Mouse (Mus musculus): Measurements from ENCODE around the gene Car3. TPM values are rescaled to one million over a fixed set of nuclear protein-coding genes. Genes with fewer than 3 reads are reported as not detected.

Gene Car3
- total and polyA plus RNA-seq, 2 experiments from 2014 or later = 2.7 to 13.2 TPM

- Histone ChIP-seq H3K4me2 (ENCODE audit: low read depth, low read length) (no peak overlapping the region), H3K4me3 (ENCODE audit: low read depth, low read length) (no peak overlapping the region), H3K27ac (ENCODE audit: low read depth) (no peak overlapping the region), H3K36me3 (replicated peaks; ENCODE audit: control insufficient read depth, insufficient read depth, low read length) (no peaks in the 10 kb centered on the region), H3K9ac (replicated peaks; ENCODE audit: low read depth, low read length) (no peak overlapping the region), H3K9me3 (replicated peaks; ENCODE audit: control insufficient read depth, low read length) (no peaks in the 10 kb centered on the region), H3K4me1 (ENCODE audit: control insufficient read depth, insufficient read depth) (no peaks in the 10 kb centered on the region), H3K27me3 (ENCODE audit: control insufficient read depth, insufficient read depth, low read length) (no peaks in the 10 kb centered on the region)
- DNase-seq (ENCODE audit: low spot score) (no peak), ATAC-seq (ENCODE audit: insufficient read depth, low read depth) (no peak)
- TF ChIP-seq CTCF (IDR thresholded peaks at IDR 0.05; ENCODE audit: low read depth) (no peak), EP300 (IDR thresholded peaks at IDR 0.05; ENCODE audit: low read depth) (no peak)
Observed at GRCm38 (mm10) chr3:14832766-14833165, 30.5 kb upstream of the Car3 start.

- no peak for ATAC-seq (ENCODE audit: insufficient read depth, low read depth)
- Histone ChIP-seq H3K4me1 (ENCODE audit: control insufficient read depth, insufficient read depth) (no peaks in the 10 kb centered on the region), H3K36me3 (replicated peaks; ENCODE audit: control insufficient read depth, insufficient read depth, low read length) (no peaks in the 10 kb centered on the region), H3K4me3 (ENCODE audit: low read depth, low read length) (no peak overlapping the region), H3K27me3 (ENCODE audit: control insufficient read depth, insufficient read depth, low read length) (no peaks in the 10 kb centered on the region), H3K9me3 (replicated peaks; ENCODE audit: control insufficient read depth, low read length) (no peaks in the 10 kb centered on the region), H3K9ac (replicated peaks; ENCODE audit: low read depth, low read length) (no peak overlapping the region), H3K4me2 (ENCODE audit: low read depth, low read length) (no peak overlapping the region), H3K27ac (ENCODE audit: low read depth) (no peak overlapping the region)
- TF ChIP-seq CTCF (IDR thresholded peaks at IDR 0.05; ENCODE audit: low read depth) (no peak), EP300 (IDR thresholded peaks at IDR 0.05; ENCODE audit: low read depth) (no peak)
- no peak for DNase-seq (ENCODE audit: low spot score)
- 87% methylated on average over 1 of the region's 1 CpGs for WGBS
Observed at GRCm38 (mm10) chr3:14838936-14839335, 24.4 kb upstream of the Car3 start.

- no peaks in the 10 kb centered on the region for H3K9me3 ChIP-seq (replicated peaks; ENCODE audit: control insufficient read depth, low read length)
- WGBS = 69% methylated on average over 3 of the region's 3 CpGs
- H3K4me1 ChIP-seq (ENCODE audit: control insufficient read depth, insufficient read depth) = no peaks in the 10 kb centered on the region
- H3K4me2 ChIP-seq (ENCODE audit: low read depth, low read length) = no peak overlapping the region
- no peak for TF ChIP-seq EP300 (IDR thresholded peaks at IDR 0.05; ENCODE audit: low read depth)
- no peak for TF ChIP-seq CTCF (IDR thresholded peaks at IDR 0.05; ENCODE audit: low read depth)
- ATAC-seq (ENCODE audit: insufficient read depth, low read depth) (no peak), DNase-seq (ENCODE audit: low spot score) (no peak)
- no peak overlapping the region for H3K9ac ChIP-seq (replicated peaks; ENCODE audit: low read depth, low read length)
- no peaks in the 10 kb centered on the region for H3K27me3 ChIP-seq (ENCODE audit: control insufficient read depth, insufficient read depth, low read length)
- no peak overlapping the region for H3K4me3 ChIP-seq (ENCODE audit: low read depth, low read length)
- H3K36me3 ChIP-seq (replicated peaks; ENCODE audit: control insufficient read depth, insufficient read depth, low read length) = no peaks in the 10 kb centered on the region
- H3K27ac ChIP-seq (ENCODE audit: low read depth) = no peak overlapping the region
Observed at GRCm38 (mm10) chr3:14839466-14840118, 23.7 kb upstream of the Car3 start.

GRCm38 (mm10) chr3:14848587-14849254, 14.6 kb upstream of the Car3 start:
- TF ChIP-seq EP300 (IDR thresholded peaks at IDR 0.05; ENCODE audit: low read depth) = no peak
- TF ChIP-seq CTCF (IDR thresholded peaks at IDR 0.05; ENCODE audit: low read depth) = no peak
- DNase-seq (ENCODE audit: low spot score) = no peak
- no peak overlapping the region for H3K9ac ChIP-seq (replicated peaks; ENCODE audit: low read depth, low read length)
- H3K27ac ChIP-seq (ENCODE audit: low read depth) = no peak overlapping the region
- H3K4me1 ChIP-seq (ENCODE audit: control insufficient read depth, insufficient read depth) = no peaks in the 10 kb centered on the region
- no peaks in the 10 kb centered on the region for H3K27me3 ChIP-seq (ENCODE audit: control insufficient read depth, insufficient read depth, low read length)
- no peaks in the 10 kb centered on the region for H3K36me3 ChIP-seq (replicated peaks; ENCODE audit: control insufficient read depth, insufficient read depth, low read length)
- no peak overlapping the region for H3K4me3 ChIP-seq (ENCODE audit: low read depth, low read length)
- no peak overlapping the region for H3K4me2 ChIP-seq (ENCODE audit: low read depth, low read length)
- H3K9me3 ChIP-seq (replicated peaks; ENCODE audit: control insufficient read depth, low read length) = no peaks in the 10 kb centered on the region
- WGBS = 71% methylated on average over 2 of the region's 2 CpGs
- no peak for ATAC-seq (ENCODE audit: insufficient read depth, low read depth)

GRCm38 (mm10) chr3:14853966-14854365, 9.3 kb upstream of the Car3 start:
- no peaks in the 10 kb centered on the region for H3K4me1 ChIP-seq (ENCODE audit: control insufficient read depth, insufficient read depth)
- H3K27ac ChIP-seq (ENCODE audit: low read depth) = no peak overlapping the region
- DNase-seq (ENCODE audit: low spot score) (no peak), ATAC-seq (ENCODE audit: insufficient read depth, low read depth) (no peak)
- no peak overlapping the region for H3K9ac ChIP-seq (replicated peaks; ENCODE audit: low read depth, low read length)
- no peak overlapping the region for H3K4me2 ChIP-seq (ENCODE audit: low read depth, low read length)
- TF ChIP-seq CTCF (IDR thresholded peaks at IDR 0.05; ENCODE audit: low read depth) = no peak
- TF ChIP-seq EP300 (IDR thresholded peaks at IDR 0.05; ENCODE audit: low read depth) = no peak
- no peaks in the 10 kb centered on the region for H3K27me3 ChIP-seq (ENCODE audit: control insufficient read depth, insufficient read depth, low read length)
- no peaks in the 10 kb centered on the region for H3K9me3 ChIP-seq (replicated peaks; ENCODE audit: control insufficient read depth, low read length)
- H3K4me3 ChIP-seq (ENCODE audit: low read depth, low read length) = no peak overlapping the region
- H3K36me3 ChIP-seq (replicated peaks; ENCODE audit: control insufficient read depth, insufficient read depth, low read length) = no peaks in the 10 kb centered on the region
- 47% methylated on average over 5 of the region's 5 CpGs for WGBS

Data from heart, postnatal 0 days (tissue).